Mouse (Mus musculus): ENCODE data around the gene Sp8.

Sp8 gene

DNA sequence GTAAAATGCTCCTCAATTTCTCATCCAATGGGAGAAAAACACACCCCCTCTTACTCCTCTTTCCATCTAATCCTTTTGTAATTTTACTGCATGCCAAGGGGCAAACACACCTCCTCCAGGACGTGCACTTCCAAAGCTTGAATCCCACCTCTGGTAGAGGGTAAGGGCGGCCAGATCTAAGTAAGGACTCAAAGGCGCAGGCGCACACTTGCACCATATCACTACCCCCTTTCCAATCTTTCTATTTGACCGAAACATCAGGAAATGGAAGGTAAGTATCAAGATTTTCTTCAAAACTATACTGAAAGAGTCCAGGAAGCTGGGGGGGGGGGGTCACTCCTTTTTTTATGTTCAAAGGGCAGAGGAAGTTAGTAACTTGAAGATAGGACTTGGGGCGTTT lies at the start of gene Sp8:
Gene Sp8 (plus strand): TSS at position 109 of the 400 bp plus-strand sequence.
- DNase-seq (ENCODE audit: extremely low spot score, low read depth, low spot score), result no peak

DNA sequence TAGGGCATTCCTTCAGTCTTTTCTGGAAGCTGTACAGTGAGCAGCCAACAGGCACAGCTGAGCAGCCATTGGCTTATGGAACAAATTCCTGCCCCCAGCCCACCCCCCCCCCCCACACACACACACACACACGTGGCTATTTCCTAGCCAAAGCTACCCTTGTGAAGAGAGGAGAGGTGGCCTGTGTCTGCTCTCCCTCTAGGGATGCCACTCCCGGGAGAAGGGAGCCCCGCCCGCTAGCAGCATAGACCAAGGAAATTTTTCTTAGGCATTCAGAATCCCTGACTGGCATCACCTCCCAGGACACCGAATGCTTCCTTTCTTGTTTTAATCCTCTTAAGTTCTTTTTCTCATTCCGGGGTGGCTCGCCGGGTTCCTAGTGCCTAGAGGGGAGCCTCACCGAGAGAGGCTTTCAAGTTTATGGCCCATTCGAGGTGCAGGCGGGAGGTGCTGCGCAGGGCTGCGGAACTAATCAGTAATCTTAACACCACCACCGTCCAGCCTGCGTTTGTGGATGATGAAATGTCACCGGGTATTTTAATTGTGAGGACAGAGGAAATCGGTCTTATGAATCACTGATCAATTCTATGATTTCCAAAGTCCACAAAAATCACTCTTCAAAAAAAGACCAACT lies 34.7 kb upstream of the Sp8 start:
- DNase-seq (ENCODE audit: extremely low spot score, low read depth, low spot score), result no peak

DNA sequence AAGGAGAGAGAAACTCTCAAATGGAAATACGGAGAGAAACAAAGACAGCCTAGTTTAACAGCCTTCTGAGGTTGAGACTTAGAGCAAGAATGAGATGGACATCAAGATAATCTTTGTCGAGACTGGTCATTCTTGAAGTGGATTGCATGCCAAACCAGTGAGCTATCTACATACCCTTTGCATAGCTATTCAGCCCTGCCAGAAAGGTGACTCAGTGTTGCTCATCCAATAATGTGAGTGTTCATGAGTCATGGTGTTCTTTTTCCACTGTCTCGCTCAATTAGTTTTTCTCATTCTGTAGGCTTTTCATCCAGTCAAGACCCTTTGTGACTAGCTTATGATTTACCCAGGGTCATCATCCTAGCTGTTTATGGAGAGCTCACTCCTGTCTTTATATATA lies 31.6 kb upstream of the Sp8 start:
- DNase-seq (ENCODE audit: extremely low spot score, low read depth, low spot score), result no peak

DNA sequence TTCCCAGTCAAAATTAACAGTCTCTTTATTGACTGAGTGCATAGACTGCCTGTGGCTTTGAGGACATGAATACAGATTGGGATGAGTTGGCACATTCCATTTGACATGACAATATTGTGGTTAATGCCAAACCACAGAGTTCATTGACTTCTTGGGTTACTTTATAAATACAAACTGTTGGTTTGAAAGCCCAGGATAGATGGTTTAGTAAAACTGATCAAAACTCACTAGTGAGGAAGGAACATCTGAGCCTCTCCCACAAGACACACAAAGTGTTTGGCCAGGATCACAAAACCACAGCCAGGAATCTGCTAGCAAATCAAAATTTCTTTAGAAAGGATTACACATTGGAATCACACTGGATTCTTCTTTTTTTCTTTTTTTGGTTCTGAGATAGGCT lies 30.0 kb upstream of the Sp8 start:
- DNase-seq (ENCODE audit: extremely low spot score, low read depth, low spot score), result no peak

GRCm38 (mm10) chr12:118829881-118830280 lies 16.2 kb upstream of the Sp8 start:
- DNase-seq (ENCODE audit: extremely low spot score, low read depth, low spot score), result no peak

DNA sequence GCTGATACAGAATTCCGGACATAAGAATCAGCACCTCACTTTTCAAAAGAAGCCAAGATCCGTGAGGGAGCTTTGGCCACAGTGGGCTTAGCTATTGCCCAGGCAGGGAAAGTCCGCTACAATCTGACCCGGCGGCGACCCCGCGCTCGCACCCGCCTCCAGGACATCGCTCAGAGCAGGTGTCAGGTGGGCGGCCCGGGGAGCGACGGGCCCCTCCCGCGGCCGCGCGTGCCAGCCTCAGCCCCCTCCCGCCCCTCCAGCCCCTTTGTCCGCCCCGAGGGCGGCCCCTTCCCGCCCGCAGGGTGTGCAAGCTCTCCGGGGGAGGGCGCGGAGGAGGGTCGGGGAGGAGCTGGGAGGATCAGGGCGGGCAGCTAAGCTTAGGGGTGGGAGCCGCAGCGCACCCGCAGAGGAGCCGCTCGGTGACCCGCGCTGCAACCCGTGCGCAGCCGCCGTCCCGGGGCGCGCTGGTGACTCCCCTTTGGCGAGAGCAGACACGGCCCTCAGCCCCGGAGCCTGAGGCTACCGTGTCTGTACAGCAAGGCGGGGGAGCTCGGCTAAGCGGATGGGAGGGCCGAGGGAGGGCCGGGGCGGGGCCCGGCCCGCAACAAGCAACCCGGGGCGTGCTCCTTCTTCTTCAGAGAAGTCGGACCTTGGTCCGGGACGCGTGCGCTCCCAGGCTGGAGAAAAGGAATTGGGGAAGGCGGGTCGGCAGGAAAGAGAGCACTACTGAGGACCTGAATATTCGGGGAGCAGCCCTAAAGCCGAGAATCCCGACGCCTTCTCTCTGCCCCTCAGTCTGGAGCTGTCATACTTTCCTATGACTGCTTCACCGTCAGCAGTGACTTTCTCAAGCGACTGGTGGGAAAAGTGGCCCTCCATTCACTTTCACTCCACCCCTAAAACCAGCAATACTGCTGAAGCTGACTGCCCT lies 9.5 kb upstream of the Sp8 start:
- DNase-seq (ENCODE audit: extremely low spot score, low read depth, low spot score), result no peak

GRCm38 (mm10) chr12:118837361-118837760 lies 8.8 kb upstream of the Sp8 start:
- DNase-seq (ENCODE audit: extremely low spot score, low read depth, low spot score), result no peak

- no peak for DNase-seq (ENCODE audit: extremely low spot score, low read depth, low spot score)
These were observed 7.9 kb upstream of the Sp8 start for GRCm38 (mm10) chr12:118838260-118838659.

DNA sequence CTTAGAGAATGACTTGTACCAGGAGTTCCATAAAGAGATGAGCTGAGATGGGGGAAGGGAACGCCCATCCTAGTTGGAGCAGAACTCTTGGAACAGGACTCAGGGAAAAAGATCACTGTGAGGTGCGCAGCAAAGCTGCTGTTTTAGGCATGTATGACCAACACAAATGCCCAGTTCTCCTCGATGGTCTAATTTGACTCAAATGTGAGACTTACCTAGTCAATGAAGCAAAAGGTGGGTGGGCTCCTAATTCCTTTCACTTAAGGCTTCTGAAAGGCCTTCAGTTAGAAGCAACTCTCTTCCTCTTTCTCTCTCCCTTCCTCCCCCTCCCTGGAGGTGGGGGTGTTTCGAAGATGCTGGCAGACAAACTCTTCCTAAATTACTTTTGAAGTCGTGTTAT lies 6.7 kb upstream of the Sp8 start:
- no peak for DNase-seq (ENCODE audit: extremely low spot score, low read depth, low spot score)

DNA sequence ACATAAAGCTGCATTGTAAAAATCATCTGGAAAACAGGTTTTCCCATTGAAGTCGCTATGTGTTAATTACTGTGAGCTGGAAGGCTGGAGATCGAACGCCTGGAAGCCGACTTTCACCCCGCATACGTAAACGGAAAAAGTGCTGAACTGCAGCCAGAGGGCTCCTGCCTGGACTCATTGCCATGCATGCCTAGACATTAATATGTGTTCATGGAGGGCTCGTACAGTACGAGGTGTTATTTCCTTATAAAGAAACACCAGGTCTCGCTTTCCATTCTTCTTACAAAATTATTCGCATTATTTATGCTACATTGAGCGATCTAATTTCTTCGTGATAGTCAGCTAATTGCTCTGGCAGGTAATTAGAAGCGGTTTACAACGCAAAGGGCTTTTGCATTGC lies 5.8 kb upstream of the Sp8 start:
- DNase-seq (ENCODE audit: extremely low spot score, low read depth, low spot score), result no peak

DNA sequence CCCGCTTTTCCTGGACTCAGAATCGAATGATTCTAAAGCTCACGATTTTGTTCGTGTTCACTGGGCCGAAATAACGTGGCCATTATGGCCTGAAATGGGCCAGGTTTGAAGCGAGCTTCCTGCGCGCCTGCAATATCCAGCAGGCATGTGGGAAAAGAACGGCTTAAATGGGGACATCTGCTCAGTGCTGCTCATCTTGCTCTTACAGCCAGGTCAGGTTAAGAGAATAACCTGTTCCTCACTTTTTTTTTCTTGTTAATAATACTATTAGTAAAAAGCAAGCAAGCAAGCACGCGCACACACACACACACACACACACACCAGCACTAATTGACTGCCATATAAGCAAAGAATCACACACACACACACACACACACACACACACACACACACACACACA lies 5.3 kb upstream of the Sp8 start:
- DNase-seq (ENCODE audit: extremely low spot score, low read depth, low spot score), result no peak

GRCm38 (mm10) chr12:118841381-118841922 lies 4.7 kb upstream of the Sp8 start:
- no peak for DNase-seq (ENCODE audit: extremely low spot score, low read depth, low spot score)

- no peak for DNase-seq (ENCODE audit: extremely low spot score, low read depth, low spot score)
These were observed 4.1 kb upstream of the Sp8 start for GRCm38 (mm10) chr12:118841971-118842550.

- no peak for DNase-seq (ENCODE audit: extremely low spot score, low read depth, low spot score)
These were observed 3.3 kb upstream of the Sp8 start for GRCm38 (mm10) chr12:118842671-118843411.

DNA sequence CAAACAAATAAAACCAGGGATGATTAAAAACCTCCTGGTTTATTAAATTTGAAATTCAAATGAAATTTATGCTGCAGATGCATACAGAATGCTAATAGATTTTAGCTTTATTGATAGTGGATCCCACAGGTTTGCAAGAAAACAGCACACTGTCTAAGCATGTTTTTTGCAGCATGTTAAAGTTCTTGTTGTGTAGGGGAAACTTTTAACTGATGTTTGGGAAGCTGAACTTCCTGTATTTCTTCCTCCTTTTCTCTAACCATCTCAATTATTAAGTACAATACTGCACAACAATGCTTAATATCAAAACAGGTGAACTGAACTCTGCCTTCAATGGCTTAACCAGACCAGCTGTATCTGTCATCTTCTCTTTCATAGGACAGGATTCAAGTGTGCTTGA lies 2.0 kb upstream of the Sp8 start:
- DNase-seq (ENCODE audit: extremely low spot score, low read depth, low spot score), result no peak

GRCm38 (mm10) chr12:118844841-118845240 lies 1.3 kb upstream of the Sp8 start:
- DNase-seq (ENCODE audit: extremely low spot score, low read depth, low spot score), result no peak

GRCm38 (mm10) chr12:118845351-118845750 lies 778 bp upstream of the Sp8 start:
- DNase-seq (ENCODE audit: extremely low spot score, low read depth, low spot score), result no peak

- DNase-seq (ENCODE audit: extremely low spot score, low read depth, low spot score), result no peak
These were observed 656 bp downstream of the Sp8 start for GRCm38 (mm10) chr12:118846649-118847321.

DNA sequence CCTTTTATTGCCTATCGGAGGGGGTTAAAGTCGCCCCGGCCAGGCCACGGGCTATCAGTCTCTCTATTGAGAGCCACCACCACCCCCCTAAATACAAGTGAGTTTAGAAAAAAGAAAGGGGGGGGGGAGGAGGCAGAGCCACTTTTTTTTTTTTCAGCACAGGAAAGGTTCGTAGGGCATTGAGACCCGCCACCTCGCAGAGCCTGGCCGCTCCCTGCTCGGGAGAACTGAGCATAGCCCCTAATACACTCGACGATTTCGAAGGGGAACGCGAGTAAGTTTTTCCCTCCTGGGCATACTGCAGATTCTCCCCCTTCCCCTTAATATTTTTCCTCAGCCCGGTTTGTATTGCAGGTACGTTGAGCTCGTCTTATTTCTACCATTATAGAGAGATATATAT lies 1.3 kb downstream of the Sp8 start:
- no peak for DNase-seq (ENCODE audit: extremely low spot score, low read depth, low spot score)

DNA sequence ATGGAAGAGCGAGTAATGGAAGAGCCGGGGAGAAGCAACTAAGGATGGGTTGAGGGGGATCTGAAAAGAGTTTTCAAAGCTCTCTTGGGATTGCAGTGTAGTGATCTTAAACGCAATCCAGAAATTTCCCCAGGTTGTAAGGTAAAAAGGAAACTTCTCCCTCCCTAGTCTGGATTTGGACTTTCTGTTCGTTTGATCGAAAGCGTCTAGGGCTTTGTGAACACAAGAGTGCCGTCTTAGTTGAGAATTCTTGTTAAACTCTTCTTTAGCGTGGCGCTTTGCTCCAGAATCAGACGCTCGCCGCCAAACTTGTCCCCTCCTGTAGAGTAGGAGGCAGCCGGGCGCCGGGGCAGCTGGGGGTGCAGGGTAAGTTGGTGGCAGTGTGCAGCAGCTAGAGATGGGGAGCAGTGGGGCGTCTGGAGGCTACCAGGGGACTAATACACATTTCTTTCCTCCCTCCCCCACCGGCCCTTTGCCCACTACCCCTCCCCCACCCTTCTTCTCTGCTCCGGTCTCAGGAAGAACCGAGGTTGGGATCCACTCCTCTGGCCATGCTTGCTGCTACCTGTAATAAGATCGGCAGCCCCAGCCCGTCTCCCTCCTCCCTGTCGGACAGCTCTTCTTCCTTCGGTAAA lies 1.8 kb downstream of the Sp8 start:
- no peak for DNase-seq (ENCODE audit: extremely low spot score, low read depth, low spot score)
